Mouse (Mus musculus) left cerebral cortex, adult 2 months (tissue): Measurements from ENCODE around the gene Lamtor2. TPM values are rescaled to one million over a fixed set of nuclear protein-coding genes. Genes with fewer than 3 reads are reported as not detected.
"Not testable (repeated sequence)": the region's sequence is repeated elsewhere in the genome, so short reads cannot be mapped to it uniquely, and the experiment has no call there.

Experiments
- DNase-seq, 2 experiments: peaks; one replicate each; pipeline ENCODE4 v3.0.0; 2021 to 2022; ENCODE audit warnings: low spot score in 2 of 2, mixed read lengths in 1 of 2; ENCODE audit errors: extremely low spot score in 1 of 2
- H3K27ac ChIP-seq: fragments of 200-600 bp; 2 replicates; pipeline ENCODE4 v1.8.1; 2022
- H3K4me3 ChIP-seq: fragments of 200-600 bp; 2 replicates; pipeline ENCODE4 v1.8.1; 2022
- CTCF ChIP-seq: fragments of 200-600 bp; IDR thresholded peaks from 2 replicates; pipeline ENCODE4 v1.8.1; 2022; ENCODE audit warnings: antibody characterized with exemption, mild to moderate bottlenecking, moderate library complexity
- intact Hi-C: fragments of 180-260 bp; cut with DNase I; formaldehyde crosslinking; loops from one replicate; pipeline ENCODE4 v1.15.1; 2025
- total RNA-seq, 2 experiments: library from RNA; stranded (reverse); gene quantifications; 2 replicates each; pipeline ENCODE4 v1.2.3; 2021

Gene Lamtor2
- total RNA-seq, 2 experiments from 2014 or later = 98.3 to 99.1 TPM

DNA sequence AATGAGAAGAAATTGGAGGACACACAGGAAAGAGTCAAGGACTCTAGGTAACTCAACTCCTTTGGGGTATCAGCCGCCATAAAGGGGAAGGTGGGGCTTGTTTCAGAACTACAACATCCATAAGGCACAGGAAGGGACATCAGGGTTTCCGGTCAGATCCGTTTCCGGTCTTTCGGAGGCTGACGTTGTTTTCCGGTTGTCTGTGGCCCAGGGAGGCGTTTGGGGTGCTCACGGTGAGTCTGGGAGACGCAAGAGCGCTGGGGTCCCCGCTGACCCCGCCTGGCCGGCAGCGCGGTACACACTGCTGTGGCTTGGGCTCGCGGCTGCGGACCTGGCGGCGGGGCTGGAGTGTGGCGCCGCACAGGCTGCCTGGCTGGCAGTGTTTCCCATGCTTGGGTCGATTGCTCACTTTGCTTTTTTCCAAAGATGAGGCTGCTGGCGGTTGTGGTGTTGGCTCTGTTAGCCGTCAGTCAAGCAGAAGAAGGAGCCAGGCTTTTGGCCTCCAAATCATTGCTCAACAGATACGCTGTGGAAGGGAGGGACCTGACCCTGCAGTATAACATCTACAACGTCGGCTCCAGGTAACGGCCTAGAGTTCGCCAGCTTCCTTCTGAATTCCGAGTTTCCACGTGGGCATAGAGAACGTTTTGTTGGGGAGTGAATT, 26.7 kb upstream of the Lamtor2 start:
- DNase-seq = peak; percentile 73 to 77
- intact Hi-C loops = no loop called here
- no peak for TF ChIP-seq CTCF
- peak overlapping the region; percentile 92 for H3K4me3 ChIP-seq
- H3K27ac ChIP-seq = peak overlapping the region; percentile 75

DNA sequence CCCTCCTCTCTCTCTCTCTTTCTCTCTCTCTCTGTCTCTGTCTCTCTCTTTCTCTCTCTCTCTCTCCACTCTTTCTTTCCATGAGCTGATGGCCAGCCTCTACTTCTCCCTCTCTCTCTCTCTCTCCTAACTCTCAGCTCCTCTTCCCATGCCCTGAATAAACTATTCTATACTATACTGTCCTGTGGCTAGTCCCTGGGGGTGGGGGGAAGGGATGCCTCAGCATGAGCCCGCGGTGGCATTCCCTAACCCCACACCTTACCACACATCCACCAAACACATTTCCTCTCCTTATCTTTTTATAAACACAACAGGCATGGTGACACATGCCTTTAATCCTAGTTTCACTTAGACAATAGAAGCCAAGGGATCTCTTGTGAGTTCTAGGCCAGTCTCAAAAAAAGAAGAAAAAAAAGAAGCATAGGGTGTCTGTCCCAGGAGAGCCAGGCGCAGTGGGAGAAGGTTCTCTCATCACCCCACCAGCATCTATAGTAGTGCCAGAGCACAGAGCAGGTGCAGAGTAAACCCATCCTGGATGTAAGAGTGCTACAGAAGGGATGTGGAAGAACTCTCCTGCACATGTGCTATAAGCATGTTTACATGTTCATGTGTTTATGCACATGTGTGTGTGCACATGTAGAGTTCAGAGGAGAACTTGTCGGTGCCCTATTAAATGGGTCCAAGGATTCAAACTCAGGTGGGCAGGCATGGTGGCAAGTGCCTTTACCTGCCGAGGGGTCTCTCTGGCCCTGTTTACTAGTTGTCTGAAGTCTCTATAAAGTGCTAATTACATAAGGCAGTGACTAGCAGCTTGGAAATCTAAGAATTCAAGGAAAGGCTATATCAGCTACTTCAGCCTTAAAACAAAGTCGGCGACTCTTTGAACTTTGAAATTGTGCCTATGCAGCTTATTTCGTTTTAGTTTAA, 25.9 kb upstream of the Lamtor2 start:
- intact Hi-C loops = no loop called here
- H3K27ac ChIP-seq = peak overlapping the region; percentile 75; the same call in 1 of the 2 replicates
- TF ChIP-seq CTCF = no peak
- no peak for DNase-seq
- peak overlapping the region; percentile 92 for H3K4me3 ChIP-seq

DNA sequence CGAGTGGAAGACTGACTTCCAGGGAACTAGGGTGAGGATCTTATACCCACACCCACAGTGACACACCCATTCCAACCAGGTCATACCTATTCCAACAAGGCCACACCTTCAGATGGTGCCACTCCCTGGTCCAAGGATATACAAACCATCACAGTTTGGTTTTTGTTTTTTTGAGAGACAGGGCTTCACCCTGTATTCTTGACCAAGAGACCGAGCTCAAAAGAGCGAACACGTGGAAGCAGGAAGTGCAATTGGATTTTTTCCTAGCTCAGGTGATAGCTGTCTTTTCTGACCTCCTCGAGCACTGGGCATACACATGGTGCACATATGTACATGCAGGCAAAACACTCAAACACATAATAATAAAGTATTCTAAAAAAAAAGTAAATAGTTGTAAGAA, 25.0 kb upstream of the Lamtor2 start:
- H3K27ac ChIP-seq, intact Hi-C loops, H3K4me3 ChIP-seq, DNase-seq: not testable (repeated sequence)

DNA sequence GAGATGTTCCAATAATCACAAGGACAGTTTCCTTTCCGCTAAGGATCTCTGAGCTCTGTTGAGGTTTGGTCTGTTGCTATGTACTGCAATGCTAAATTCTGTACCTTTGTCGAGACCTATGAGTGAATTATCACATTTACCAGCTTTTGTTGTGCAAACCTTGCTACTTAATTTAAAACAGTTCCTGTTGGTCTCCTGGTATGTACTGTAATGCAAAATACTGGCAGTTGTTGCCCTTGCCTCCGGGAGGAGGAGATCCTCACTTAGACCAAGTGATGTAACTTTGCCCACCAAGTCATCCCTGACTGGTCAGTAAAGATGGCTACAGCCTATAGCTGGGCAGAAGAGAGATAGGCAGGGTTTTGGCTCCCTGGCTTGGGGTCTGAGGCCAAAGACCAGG, 22.7 kb upstream of the Lamtor2 start, which contains the start of gene Ssr2:
Gene Ssr2 (plus strand): TSS at position 337 of the 400 bp plus-strand sequence.
- DNase-seq = no peak
- no peak within 1 kb of the TSS for H3K4me3 ChIP-seq
- H3K27ac ChIP-seq = no peak within 1 kb of the TSS
- intact Hi-C loops = no loop called here
- no peak for TF ChIP-seq CTCF

DNA sequence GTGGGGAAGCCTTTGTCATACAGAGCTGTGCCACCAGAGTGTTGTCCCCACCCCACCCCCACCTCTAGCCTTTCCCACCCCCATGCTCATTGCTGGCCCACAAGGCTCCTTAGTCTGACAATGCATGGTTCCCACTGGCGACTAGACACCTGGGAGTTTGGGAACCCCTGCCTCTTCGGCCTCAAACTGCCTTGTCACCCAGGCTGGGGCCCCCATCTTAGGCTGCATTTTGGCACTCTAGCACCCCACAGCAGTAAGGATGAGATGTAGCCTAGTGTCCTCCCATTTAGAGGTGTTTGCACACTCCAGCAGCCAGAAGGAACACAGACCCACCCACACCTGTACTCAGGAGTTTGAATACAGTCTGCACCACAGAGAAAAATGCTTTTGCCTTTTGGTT, 20.9 kb upstream of the Lamtor2 start:
- Histone ChIP-seq H3K27ac (no peak overlapping the region), H3K4me3 (no peak overlapping the region)
- DNase-seq = no peak
- intact Hi-C loops = no loop called here
- no peak for TF ChIP-seq CTCF

DNA sequence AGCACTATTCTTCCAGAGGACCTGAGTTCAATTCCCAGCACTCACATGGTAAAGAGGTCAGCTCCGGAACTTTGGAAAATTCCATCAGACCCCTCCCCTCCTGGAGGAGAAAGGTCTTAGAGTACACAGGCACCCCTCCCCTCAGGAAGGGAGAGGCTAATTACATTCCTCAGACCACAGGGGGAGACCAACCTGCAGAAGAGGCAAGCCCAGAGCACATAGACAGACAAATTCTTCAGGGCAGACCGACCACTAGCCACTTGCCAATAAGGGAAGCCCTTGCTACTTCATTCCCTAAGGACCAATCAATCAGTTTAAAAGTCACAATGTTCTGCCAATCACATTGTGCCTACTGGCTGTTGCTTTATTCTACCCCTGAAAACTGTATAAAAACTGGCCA, 20.0 kb upstream of the Lamtor2 start:
- H3K27ac ChIP-seq = no peak overlapping the region
- intact Hi-C loops = no loop called here
- no peak overlapping the region for H3K4me3 ChIP-seq
- no peak for TF ChIP-seq CTCF
- DNase-seq = no peak

DNA sequence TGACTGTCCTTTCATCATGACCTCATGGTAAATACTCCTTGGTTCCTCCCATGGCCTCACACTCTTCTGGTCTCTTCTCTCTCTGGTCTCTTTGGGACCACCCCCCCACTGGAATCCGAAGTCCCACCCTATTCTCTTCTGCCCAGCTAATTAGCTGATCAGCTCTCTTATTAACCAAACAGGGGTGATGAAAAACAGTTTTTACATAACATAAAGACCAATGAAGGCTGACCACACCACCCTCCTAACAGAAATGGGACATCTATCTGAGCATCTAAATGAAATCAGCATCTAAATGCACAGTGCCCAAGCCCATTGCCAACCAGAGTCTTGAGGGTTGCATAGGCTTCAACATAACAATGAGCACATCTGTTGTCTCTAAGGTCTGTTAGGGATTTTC, 19.0 kb upstream of the Lamtor2 start:
- Histone ChIP-seq H3K27ac (no peak overlapping the region), H3K4me3 (no peak overlapping the region)
- no peak for TF ChIP-seq CTCF
- DNase-seq = no peak
- intact Hi-C loops = no loop called here

DNA sequence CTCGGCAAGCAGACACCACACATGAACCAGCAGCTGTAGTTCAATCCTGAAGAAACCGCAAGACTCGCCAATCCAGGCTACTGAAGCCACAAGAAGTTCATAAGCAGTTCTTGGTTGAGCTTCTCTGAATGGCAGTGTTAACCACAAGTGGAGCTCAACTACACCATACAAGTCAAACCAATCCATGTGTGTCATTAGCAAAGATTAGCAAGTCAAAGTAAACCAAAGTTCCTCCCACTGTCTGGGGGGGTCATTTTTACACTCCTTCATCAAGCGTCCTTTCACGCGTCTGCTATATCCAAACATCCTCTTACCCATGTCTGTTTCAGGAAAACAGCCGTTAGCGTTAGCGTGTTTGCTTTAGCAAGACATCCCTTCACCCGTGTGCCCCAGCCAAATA, 17.5 kb upstream of the Lamtor2 start:
- Histone ChIP-seq H3K4me3 (no peak overlapping the region), H3K27ac (no peak overlapping the region)
- no peak for DNase-seq
- no peak for TF ChIP-seq CTCF
- intact Hi-C loops = no loop called here

DNA sequence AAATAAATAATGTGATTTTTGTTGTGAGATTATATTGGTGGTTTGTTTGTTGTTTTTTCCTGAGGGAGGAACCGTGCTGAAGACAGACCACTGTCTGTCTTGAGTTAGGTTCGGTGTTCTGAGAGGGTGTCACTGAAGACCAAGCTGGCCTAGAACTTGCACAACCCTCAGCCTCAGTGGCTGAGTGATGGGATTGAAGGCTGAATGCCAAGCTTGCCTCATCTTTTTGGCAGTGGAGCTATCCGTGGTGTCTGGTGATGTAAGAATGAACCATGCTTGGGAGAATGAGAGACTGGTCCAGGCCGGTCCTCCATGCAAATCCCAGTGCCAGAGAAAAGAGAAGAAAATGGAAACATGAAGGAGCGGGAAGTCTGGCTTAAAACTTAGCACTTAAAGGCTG, 16.8 kb upstream of the Lamtor2 start:
- no peak for DNase-seq
- TF ChIP-seq CTCF = no peak
- Histone ChIP-seq H3K4me3 (no peak overlapping the region), H3K27ac (no peak overlapping the region)
- intact Hi-C loops = no loop called here

DNA sequence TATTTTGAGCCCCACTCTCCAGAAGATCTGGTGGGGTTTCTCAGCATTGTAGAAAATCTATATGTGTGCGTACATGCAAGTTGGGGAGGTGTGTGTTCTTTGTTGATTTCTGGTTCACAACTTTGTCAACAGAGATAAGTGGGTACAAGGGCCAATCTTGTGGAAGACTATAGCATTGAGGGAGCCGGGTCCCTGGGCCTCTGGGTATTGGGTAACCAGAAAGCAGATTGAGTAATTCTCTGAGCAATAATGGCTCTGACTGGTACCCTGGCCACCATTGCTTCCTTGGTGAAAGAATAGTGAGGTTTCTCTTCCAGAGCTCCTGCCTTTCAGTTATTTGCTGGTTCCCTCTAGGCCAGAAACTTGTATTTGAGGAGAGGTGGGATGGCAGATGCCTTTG, 16.2 kb upstream of the Lamtor2 start:
- no peak overlapping the region for H3K27ac ChIP-seq
- intact Hi-C loops = no loop called here
- no peak for TF ChIP-seq CTCF
- no peak overlapping the region for H3K4me3 ChIP-seq
- DNase-seq = no peak

DNA sequence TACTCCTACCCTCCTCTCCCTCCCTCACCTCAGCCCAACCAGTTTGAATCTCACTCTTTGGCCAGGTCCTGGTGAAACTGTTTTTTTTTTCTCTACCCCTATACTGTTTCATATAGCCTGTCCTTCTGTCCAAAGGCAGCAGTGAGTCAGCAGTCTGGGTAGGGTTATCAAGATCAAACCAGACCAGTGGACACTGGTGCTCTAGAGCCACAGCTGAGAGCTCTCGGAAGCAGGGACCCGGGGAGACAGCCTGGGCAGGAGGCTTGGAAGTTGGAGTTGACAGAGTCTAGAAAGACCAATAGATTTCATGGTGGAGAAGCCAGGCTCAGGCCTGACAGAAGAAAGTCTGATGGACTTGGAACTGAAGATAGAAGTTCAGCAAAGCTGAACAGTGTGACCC, 15.7 kb upstream of the Lamtor2 start:
- Histone ChIP-seq H3K4me3 (no peak overlapping the region), H3K27ac (no peak overlapping the region)
- TF ChIP-seq CTCF = no peak
- no peak for DNase-seq
- intact Hi-C loops = no loop called here

DNA sequence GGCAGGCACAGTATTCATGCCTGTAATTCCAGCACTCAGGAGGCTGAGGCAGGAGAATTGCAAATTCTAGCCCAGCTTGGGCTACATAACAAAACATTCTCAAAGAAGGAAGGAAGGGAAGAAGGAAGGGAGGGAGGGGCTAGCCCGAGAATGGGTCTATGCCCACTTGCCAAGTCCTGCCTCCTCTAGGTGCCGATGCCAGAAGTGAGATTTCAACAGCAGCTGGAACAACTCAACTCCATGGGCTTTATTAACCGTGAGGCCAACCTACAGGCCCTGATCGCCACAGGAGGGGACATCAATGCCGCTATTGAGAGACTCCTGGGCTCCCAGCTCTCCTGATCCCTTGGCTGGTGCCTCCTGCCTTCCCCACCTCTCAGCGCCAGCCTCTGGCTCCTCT, 15.0 kb upstream of the Lamtor2 start:
- intact Hi-C loops = no loop called here
- DNase-seq = no peak
- Histone ChIP-seq H3K27ac (no peak overlapping the region), H3K4me3 (no peak overlapping the region)
- no peak for TF ChIP-seq CTCF
